ENCODE assay signal across 30 mouse cellular contexts in genomic region chr12:81173011-81173410, GRCm38 (mm10).
"Had no signal": no experiment of that assay in that cellular context is flagged by ENCODE, and none has a peak within 500 bp of the region (broad histone marks: within the 10 kb centered on the region; RNA-seq: fewer than 3 reads in every experiment).

No protein-coding gene starts in this region.

- H3K4me2 ChIP-seq: limb, embryonic 12.5 days; limb, embryonic 13.5 days; limb, embryonic 15.5 days; liver, embryonic 11.5 days; liver, embryonic 12.5 days; liver, embryonic 13.5 days; liver, embryonic 15.5 days; lung, embryonic 14.5 days; lung, embryonic 15.5 days; midbrain, embryonic 12.5 days; midbrain, embryonic 13.5 days; midbrain, embryonic 15.5 days; neural tube, embryonic 12.5 days; neural tube, embryonic 13.5 days had no signal

- H3K27me3 ChIP-seq: limb, embryonic 13.5 days; limb, embryonic 15.5 days; liver, embryonic 12.5 days; liver, embryonic 13.5 days; liver, embryonic 15.5 days; lung, embryonic 15.5 days; midbrain, embryonic 12.5 days; midbrain, embryonic 13.5 days; midbrain, embryonic 15.5 days had no signal

- H3K4me1 ChIP-seq: limb, embryonic 13.5 days; liver, embryonic 12.5 days; liver, embryonic 13.5 days; liver, embryonic 15.5 days; lung, embryonic 15.5 days; megakaryocyte, embryonic 14.5 days; midbrain, embryonic 12.5 days had no signal

- H3K27ac ChIP-seq: limb, embryonic 10.5 days; limb, embryonic 12.5 days; limb, embryonic 13.5 days; limb, embryonic 15.5 days; liver, embryonic 12.5 days; liver, embryonic 13.5 days; liver, embryonic 14.5 days; liver, embryonic 15.5 days; lung, embryonic 15.5 days; macrophage; midbrain, embryonic 10.5 days; midbrain, embryonic 12.5 days; midbrain, embryonic 13.5 days; midbrain, embryonic 15.5 days; neural tube, embryonic 12.5 days; neural tube, embryonic 13.5 days had no signal

- ATAC-seq: liver, embryonic 12.5 days; liver, postnatal 0 days; midbrain, embryonic 13.5 days; midbrain, embryonic 15.5 days; midbrain, embryonic 16.5 days had no signal

- H3K4me3 ChIP-seq: limb, embryonic 10.5 days; limb, embryonic 12.5 days; limb, embryonic 13.5 days; limb, embryonic 15.5 days; liver, embryonic 12.5 days; liver, embryonic 13.5 days; liver, embryonic 15.5 days; lung, embryonic 15.5 days; megakaryocyte, embryonic 14.5 days; midbrain, embryonic 10.5 days; midbrain, embryonic 12.5 days; midbrain, embryonic 13.5 days; midbrain, embryonic 15.5 days; myocyte; neural tube, embryonic 12.5 days; neural tube, embryonic 13.5 days had no signal

- H3K36me3 ChIP-seq: limb, embryonic 12.5 days; limb, embryonic 13.5 days; limb, embryonic 15.5 days; liver, embryonic 12.5 days; liver, embryonic 13.5 days; liver, embryonic 15.5 days; lung, embryonic 15.5 days; midbrain, embryonic 12.5 days; midbrain, embryonic 13.5 days; midbrain, embryonic 15.5 days; neural tube, embryonic 13.5 days had no signal

- H3K9ac ChIP-seq: limb, embryonic 12.5 days; limb, embryonic 13.5 days; limb, embryonic 15.5 days; liver, embryonic 12.5 days; liver, embryonic 13.5 days; liver, embryonic 14.5 days; liver, embryonic 15.5 days; liver, postnatal 0 days; lung, embryonic 14.5 days; lung, embryonic 15.5 days; midbrain, embryonic 12.5 days; midbrain, embryonic 13.5 days; midbrain, embryonic 15.5 days; neural tube, embryonic 12.5 days; neural tube, embryonic 13.5 days had no signal

- H3K9me3 ChIP-seq: limb, embryonic 10.5 days; limb, embryonic 12.5 days; limb, embryonic 13.5 days; limb, embryonic 15.5 days; liver, embryonic 12.5 days; liver, embryonic 13.5 days; liver, embryonic 15.5 days; lung, embryonic 15.5 days; megakaryocyte, embryonic 14.5 days; midbrain, embryonic 10.5 days; midbrain, embryonic 12.5 days; midbrain, embryonic 13.5 days; midbrain, embryonic 15.5 days; neural tube, embryonic 12.5 days; neural tube, embryonic 13.5 days had no signal

- DNase-seq: left cerebral cortex, postnatal 4 days; liver; liver, embryonic 13.5 days; liver, postnatal 0 days; lung, adult 18-20 months; lung, adult 2 months; lung, embryonic 14.5 days; lung, postnatal 10 days; lung, postnatal 14 days; lung, postnatal 36 days; lung, postnatal 4 days had no signal
